Mouse (Mus musculus): ENCODE measurements around the gene Trio. TPM values are rescaled to one million over a fixed set of nuclear protein-coding genes. Genes with fewer than 3 reads are reported as not detected.

Gene Trio
- polyA plus RNA-seq, 1 experiment from 2014 or later: 25.5 TPM

DNA sequence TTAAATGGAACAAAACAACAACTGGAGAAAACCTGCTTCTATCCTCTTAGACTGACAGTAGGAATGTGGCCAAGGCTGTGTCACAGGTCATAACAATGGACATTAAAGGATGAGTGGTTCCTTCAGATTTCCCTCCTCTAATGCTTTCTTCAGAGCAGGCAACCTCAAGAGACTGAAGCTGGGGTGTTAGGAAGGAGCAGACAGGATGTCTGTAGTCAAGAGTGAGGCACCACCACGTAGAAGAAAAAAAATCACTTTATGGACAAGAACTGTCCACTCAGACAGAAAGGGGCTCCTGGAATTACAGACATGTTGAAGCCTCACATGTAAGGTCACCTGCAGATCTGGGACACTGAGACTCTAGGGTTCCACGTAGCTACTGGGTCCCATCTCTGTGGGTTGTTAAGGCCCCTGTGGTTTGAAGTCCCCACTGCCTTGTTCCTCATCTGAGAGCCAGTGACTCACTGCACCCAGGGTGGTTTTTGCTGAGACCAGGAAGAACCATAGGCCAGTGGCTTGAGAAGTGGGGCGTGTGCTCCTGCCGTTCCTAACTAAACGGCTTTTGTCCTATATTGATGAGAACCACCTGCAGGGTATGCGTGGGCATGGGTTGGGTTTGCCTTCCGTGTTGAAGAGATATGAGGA lies 316.6 kb downstream of the Trio start:
- no peaks in the 10 kb centered on the region for H3K4me1 ChIP-seq (replicated peaks)
- H3K27ac ChIP-seq: no peak overlapping the region
- no peaks in the 10 kb centered on the region for H3K36me3 ChIP-seq
- WGBS: 83% methylated on average over 7 of the region's 7 CpGs
- DNase-seq (ENCODE audit: low spot score): no peak
- no peaks in the 10 kb centered on the region for H3K27me3 ChIP-seq (ENCODE audit: insufficient read depth, poor library complexity, severe bottlenecking)
- no peak overlapping the region for H3K4me3 ChIP-seq
- H3K9me3 ChIP-seq: no peaks in the 10 kb centered on the region

DNA sequence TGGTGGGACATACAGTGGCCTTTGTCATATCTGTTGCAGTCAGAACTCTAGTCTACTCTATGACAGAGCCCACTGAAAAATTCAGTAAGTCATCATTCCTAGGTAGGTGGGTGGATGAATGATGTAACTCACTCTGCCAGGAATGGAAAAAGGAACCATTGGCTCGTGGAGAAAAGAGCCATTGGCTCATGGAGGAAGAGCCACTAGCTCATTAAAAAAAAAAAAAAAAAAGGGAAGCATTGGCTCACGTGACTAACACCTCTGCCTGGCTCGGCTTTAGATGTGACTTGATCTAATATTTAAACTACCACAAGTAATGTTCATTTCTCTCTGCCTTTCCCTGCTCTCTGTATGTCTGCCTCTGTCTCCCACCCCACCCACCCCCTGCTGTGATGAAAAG lies 317.1 kb downstream of the Trio start:
- Histone ChIP-seq H3K4me1 (replicated peaks) (no peaks in the 10 kb centered on the region), H3K27ac (no peak overlapping the region), H3K36me3 (no peaks in the 10 kb centered on the region), H3K27me3 (ENCODE audit: insufficient read depth, poor library complexity, severe bottlenecking) (no peaks in the 10 kb centered on the region), H3K9me3 (no peaks in the 10 kb centered on the region), H3K4me3 (no peak overlapping the region)
- no peak for DNase-seq (ENCODE audit: low spot score)
- WGBS: 80% methylated on average over 3 of the region's 3 CpGs

DNA sequence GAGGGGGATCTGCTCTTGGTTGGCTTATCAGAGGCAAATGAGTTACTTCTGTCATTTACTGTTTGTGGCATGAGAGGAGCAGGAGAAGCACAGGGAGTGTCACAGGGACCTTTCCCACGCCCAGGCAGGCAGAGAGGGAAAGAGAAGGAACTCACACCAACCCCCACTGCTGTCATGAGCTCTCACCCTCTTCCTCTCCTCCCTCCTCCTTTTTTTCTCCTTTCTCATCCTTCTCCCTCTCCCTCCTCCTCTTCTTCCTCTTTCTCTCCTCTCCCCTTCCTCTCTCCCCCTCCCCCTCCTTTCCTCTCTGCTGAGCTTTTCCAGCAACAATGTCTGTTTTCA lies 322.7 kb downstream of the Trio start:
- H3K4me1 ChIP-seq (replicated peaks): peaks cover 11% of the 10 kb centered on the region
- H3K4me3 ChIP-seq: no peak overlapping the region
- no peaks in the 10 kb centered on the region for H3K36me3 ChIP-seq
- no peaks in the 10 kb centered on the region for H3K9me3 ChIP-seq
- 8% methylated on average over 1 of the region's 1 CpGs for WGBS
- H3K27me3 ChIP-seq (ENCODE audit: insufficient read depth, poor library complexity, severe bottlenecking): no peaks in the 10 kb centered on the region
- H3K27ac ChIP-seq: peak overlapping the region; percentile 8; the same call in 1 of the 2 replicates
- no peak for DNase-seq (ENCODE audit: low spot score)

DNA sequence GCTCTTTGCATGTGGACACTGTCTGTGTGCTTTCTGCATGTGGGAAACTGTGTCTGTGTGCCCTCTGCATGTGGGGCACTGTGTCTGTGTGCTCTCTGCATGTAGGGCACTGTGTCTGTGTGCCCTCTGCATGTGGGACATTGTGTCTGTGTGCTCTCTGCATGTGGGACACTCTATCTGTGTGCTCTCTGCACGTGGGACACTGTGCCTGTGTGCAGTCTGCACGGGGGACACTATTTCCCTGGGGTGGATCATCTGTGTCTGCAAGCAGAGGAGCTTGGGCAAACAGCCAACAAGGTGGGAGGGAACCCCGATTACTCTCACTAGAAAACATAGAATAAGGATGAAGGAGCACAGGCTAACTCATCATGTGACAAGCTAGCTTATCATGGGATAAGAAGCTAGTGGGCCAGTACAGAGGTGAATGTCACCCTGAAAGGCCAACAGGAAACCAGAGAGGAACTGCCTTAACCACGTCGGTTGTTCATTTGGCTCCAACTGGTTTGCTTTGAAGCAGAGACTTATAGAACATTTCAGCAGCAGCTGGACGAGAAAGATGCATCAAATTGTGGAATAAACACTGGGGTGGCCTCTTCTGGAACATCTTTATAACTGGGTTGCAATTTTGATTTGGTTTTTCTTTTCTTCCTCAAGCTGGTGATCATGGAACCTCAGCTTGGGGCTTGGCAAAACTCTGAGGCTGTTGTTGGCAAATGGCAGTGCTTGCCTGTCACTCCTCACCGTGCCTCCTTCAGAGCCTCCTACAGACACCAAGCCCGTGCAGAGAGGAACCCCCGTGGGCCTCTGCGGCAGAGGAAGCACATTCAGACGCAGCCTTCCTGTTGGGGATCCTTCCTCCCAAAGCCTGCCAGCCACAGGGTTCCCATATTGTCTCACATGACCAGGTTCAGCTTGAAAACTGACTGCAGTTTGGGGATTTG lies 323.3 kb downstream of the Trio start:
- H3K27ac ChIP-seq: peak overlapping the region; percentile 8; the same call in 1 of the 2 replicates

DNA sequence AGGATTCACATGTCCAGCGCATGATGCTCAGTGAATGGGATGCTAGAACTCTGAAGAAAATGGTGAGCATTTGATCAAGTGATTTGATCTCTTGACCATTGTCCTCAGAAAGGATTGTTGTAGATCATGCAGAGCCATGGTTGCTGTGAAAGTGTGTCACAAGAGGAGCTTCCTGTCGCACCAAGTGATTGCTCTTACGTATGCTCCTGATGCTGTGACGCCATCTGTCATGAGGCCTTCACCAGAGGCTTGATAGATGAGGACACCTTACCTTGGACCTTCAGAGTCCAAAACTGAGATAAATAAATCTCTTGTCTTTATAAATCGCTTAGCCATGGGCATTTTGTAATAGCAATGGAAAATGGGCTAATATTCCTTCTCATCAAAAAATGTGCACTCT lies 328.0 kb downstream of the Trio start:
- H3K4me1 ChIP-seq (replicated peaks): peaks cover 3% of the 10 kb centered on the region
- no peak overlapping the region for H3K27ac ChIP-seq
- no peak for DNase-seq (ENCODE audit: low spot score)
- H3K9me3 ChIP-seq: no peaks in the 10 kb centered on the region
- H3K4me3 ChIP-seq: no peak overlapping the region
- 94% methylated on average over 5 of the region's 5 CpGs for WGBS
- H3K36me3 ChIP-seq: no peaks in the 10 kb centered on the region
- no peaks in the 10 kb centered on the region for H3K27me3 ChIP-seq (ENCODE audit: insufficient read depth, poor library complexity, severe bottlenecking)

More for the DNA sequence above, 323.3 kb downstream of the Trio start:
- peaks cover 11% of the 10 kb centered on the region for H3K4me1 ChIP-seq (replicated peaks)
- no peaks in the 10 kb centered on the region for H3K27me3 ChIP-seq (ENCODE audit: insufficient read depth, poor library complexity, severe bottlenecking)
- 53% methylated on average over 11 of the region's 11 CpGs for WGBS
- no peak for DNase-seq (ENCODE audit: low spot score)
- H3K4me3 ChIP-seq: no peak overlapping the region
- no peaks in the 10 kb centered on the region for H3K36me3 ChIP-seq
- no peaks in the 10 kb centered on the region for H3K9me3 ChIP-seq

DNA sequence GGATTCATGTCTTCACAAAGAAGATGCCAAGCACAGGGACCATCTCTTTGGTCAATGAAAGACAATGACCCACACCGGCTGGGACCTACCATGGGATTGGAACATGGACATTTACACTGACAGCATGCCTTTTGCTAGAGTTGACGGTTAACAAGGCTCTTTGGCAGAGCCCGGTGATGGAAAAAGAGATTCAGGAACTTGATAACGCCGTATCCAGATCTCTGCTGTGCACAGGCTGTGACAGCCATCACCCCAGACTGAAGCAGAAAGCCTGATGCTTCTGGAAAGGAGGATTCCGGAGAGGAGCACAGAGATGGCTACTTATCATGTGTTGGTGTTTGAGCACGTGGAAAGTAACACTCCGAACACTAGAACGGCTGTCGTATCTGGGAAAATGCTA lies 332.4 kb downstream of the Trio start:
- WGBS: 91% methylated on average over 10 of the region's 10 CpGs
- no peaks in the 10 kb centered on the region for H3K9me3 ChIP-seq
- no peaks in the 10 kb centered on the region for H3K27me3 ChIP-seq (ENCODE audit: insufficient read depth, poor library complexity, severe bottlenecking)
- no peak overlapping the region for H3K4me3 ChIP-seq
- no peaks in the 10 kb centered on the region for H3K4me1 ChIP-seq (replicated peaks)
- no peak overlapping the region for H3K27ac ChIP-seq
- no peak for DNase-seq (ENCODE audit: low spot score)
- H3K36me3 ChIP-seq: no peaks in the 10 kb centered on the region

DNA sequence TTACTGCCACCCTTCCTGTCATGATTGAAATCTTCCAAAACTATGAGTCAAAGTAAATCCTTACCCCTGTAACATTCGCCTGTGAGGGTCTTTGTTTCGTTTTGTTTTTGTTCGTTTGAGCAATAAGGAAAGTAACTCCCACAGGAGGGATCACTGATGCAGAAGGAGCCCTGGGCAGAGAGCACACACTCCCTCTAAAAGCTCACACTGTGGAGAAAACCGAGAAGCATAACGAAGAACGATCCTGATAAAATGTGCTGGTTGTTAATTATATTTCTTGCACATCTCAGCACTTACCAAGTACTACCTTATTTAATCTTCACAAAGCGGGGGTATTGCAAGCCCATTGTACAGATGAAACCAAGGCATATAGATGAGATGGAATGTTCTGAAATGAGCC lies 333.5 kb downstream of the Trio start:
- Histone ChIP-seq H3K4me1 (replicated peaks) (no peaks in the 10 kb centered on the region), H3K36me3 (no peaks in the 10 kb centered on the region), H3K27ac (no peak overlapping the region), H3K27me3 (ENCODE audit: insufficient read depth, poor library complexity, severe bottlenecking) (no peaks in the 10 kb centered on the region), H3K9me3 (no peaks in the 10 kb centered on the region), H3K4me3 (no peak overlapping the region)
- WGBS: 77% methylated on average over 7 of the region's 7 CpGs
- no peak for DNase-seq (ENCODE audit: low spot score)

DNA sequence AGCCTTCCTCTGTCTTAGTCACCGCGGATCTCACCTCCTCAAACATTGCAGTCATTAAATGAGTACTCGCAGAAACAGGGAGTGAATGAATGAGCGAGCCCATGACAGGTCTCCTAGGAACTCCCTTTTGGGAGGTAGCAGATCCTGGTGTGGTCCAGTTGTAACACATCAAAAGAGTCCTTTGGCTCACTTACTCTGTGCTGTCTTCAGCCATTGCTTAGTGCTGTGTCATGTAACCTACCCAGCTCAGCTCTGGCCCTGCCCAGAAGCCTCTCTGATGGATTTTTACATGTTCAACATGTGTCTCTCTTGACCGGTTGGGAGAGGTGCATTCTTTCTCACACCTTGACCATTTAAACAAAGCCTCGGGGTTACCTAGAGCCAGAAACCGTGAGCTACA lies 334.4 kb downstream of the Trio start:
- no peak overlapping the region for H3K27ac ChIP-seq
- H3K36me3 ChIP-seq: no peaks in the 10 kb centered on the region
- H3K4me1 ChIP-seq (replicated peaks): no peaks in the 10 kb centered on the region
- no peaks in the 10 kb centered on the region for H3K9me3 ChIP-seq
- H3K4me3 ChIP-seq: no peak overlapping the region
- WGBS: 93% methylated on average over 7 of the region's 7 CpGs
- no peaks in the 10 kb centered on the region for H3K27me3 ChIP-seq (ENCODE audit: insufficient read depth, poor library complexity, severe bottlenecking)
- DNase-seq (ENCODE audit: low spot score): no peak

DNA sequence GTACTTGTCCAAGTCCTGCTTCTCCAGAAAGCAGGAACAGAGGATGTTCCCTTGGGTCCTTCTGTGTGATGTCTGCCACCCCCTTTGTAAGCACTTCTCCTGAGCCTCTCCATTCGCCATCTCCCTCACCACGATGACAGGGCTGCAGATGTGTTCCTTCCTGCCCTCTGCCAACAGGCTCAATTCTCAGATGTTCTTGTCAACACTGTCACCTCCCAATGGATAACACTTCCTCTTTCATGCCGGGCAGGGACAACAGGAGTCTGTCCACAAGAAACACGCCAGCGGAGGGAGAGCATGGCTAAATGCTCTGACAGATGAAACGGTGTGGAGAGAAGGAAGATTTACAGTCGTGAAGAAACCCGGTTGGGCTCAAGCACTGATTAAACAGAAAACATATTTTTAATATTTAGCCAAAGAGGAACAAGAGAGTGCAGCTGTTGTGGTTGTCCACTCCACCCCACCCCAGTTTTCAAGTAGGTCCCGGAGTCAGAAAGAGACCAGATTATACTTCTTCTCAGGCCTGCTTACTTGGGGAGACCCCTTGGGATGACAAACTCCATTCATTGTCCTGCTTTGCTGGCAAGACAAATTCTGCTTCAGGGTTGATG lies 337.5 kb downstream of the Trio start:
- Histone ChIP-seq H3K9me3 (no peaks in the 10 kb centered on the region), H3K36me3 (no peaks in the 10 kb centered on the region), H3K4me3 (no peak overlapping the region), H3K27ac (no peak overlapping the region), H3K27me3 (ENCODE audit: insufficient read depth, poor library complexity, severe bottlenecking) (0 out of 2 replicates have a peak, but pooled peaks cover 7% of the 10 kb centered on the region), H3K4me1 (replicated peaks) (no peaks in the 10 kb centered on the region)
- no peak for DNase-seq (ENCODE audit: low spot score)
- 80% methylated on average over 9 of the region's 9 CpGs for WGBS

DNA sequence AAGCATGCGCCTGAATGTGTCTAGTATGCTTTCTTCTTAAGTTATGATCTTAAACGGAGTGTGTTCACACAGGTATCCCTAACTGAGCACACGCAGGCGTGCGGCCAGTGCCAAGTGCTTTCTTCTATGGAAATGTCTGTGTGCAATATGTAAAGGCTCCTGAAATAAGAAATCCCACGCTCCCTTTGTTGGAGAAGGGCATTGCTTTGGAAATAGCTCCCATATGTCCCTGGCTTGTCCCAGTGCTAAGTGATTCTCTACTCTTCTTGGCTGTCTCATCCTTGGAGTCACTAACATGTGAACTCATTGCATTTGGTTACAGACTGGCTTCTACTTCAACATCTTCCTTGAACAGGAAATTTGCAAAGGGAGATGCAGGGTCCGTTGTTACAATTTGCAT lies 340.8 kb downstream of the Trio start:
- peaks cover 19% of the 10 kb centered on the region for H3K4me1 ChIP-seq (replicated peaks)
- no peaks in the 10 kb centered on the region for H3K9me3 ChIP-seq
- H3K4me3 ChIP-seq: no peak overlapping the region
- DNase-seq (ENCODE audit: low spot score): no peak
- peaks cover 16% of the 10 kb centered on the region for H3K27me3 ChIP-seq (ENCODE audit: insufficient read depth, poor library complexity, severe bottlenecking)
- no peak overlapping the region for H3K27ac ChIP-seq
- WGBS: 91% methylated on average over 7 of the region's 7 CpGs
- H3K36me3 ChIP-seq: no peaks in the 10 kb centered on the region

DNA sequence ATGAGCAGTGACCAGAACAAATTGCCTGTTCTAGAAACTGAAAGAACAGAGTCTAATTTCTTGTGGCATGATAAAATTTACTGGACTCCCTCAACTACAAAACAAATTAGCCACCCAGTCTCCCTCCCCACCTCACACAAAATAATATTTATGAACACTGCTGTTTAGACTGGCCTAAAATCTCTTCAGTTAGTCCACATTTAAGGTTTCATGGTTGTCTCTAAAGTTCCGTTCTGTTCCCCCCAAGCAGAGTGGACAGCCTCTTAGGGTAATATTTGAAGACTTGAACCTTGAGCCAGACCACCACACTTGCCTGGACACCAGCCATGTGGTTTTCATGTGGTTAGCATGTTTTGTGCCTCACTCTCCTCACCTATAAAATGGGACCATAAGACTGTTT lies 342.4 kb downstream of the Trio start:
- H3K4me3 ChIP-seq: no peak overlapping the region
- H3K27ac ChIP-seq: no peak overlapping the region
- H3K36me3 ChIP-seq: no peaks in the 10 kb centered on the region
- no peaks in the 10 kb centered on the region for H3K9me3 ChIP-seq
- no peak for DNase-seq (ENCODE audit: low spot score)
- peaks cover 25% of the 10 kb centered on the region for H3K27me3 ChIP-seq (ENCODE audit: insufficient read depth, poor library complexity, severe bottlenecking)
- 89% methylated on average over 1 of the region's 1 CpGs for WGBS
- peaks cover 19% of the 10 kb centered on the region for H3K4me1 ChIP-seq (replicated peaks)

DNA sequence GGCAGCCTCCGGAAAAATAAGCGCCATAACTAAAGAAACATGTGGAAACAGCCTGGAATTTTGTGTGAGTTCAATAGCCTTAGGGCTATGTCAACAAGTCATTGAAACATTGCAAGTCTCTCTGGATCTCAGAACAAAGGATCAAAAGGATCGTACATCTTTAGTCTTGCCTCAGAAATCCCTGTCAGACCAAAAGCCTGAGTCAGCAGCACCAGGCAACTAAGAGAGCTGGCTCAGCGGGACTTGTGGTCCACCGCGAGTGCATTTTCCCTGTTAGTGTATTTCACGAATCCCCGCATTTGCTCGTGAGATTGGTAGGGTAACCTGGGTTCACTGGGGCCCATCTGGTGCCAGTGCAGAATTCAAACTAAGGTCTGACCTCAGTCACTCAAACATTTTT lies 343.0 kb downstream of the Trio start:
- H3K27ac ChIP-seq: no peak overlapping the region
- 37% methylated on average over 9 of the region's 9 CpGs for WGBS
- no peak overlapping the region for H3K4me3 ChIP-seq
- peaks cover 19% of the 10 kb centered on the region for H3K4me1 ChIP-seq (replicated peaks)
- no peaks in the 10 kb centered on the region for H3K9me3 ChIP-seq
- peak; percentile 23 for DNase-seq (ENCODE audit: low spot score)
- H3K27me3 ChIP-seq (ENCODE audit: insufficient read depth, poor library complexity, severe bottlenecking): peaks cover 25% of the 10 kb centered on the region
- H3K36me3 ChIP-seq: no peaks in the 10 kb centered on the region

All from hindbrain, embryonic 10.5 days (tissue).